Mouse (Mus musculus) neutrophil, adult 65 days (primary cell): ENCODE data around the gene Krt73. TPM values are rescaled to one million over a fixed set of nuclear protein-coding genes. Genes with fewer than 3 reads are reported as not detected.

Experiments used
- total RNA-seq: library from RNA; stranded (reverse); gene quantifications from 2 replicates; pipeline ENCODE4 v1.2.4, GENCODE M21; 2023

Krt73 gene
- not detected in 2 replicates for total RNA-seq

GRCm38 (mm10) chr15:101802296-101802835 is at the start of gene Krt73:
Gene Krt73 (minus strand): TSS chr15:101802346.

DNA sequence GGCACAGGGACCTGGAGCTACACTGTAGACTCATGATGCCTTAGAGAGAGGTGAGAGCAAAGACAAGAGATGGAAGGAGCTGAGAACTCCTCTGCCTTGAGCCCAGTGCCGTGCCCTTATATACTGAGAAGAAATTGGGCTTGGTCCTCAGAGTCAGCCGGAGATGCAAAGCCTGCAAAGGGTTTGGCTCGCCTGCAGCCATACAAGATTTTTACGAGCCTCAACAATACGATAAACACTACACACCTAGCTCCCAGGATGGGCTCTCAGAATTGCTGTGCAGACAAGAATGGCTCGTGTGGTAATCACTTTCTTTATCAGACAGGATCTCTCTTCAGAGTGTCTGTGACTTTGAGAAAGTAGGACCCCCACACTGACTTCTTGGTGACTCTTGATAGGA is 48.5 kb upstream of the Krt73 start, which contains the start of gene Krt1:
TSS of gene Krt1 (minus strand) at position 101 of the 400 bp plus-strand sequence.

DNA sequence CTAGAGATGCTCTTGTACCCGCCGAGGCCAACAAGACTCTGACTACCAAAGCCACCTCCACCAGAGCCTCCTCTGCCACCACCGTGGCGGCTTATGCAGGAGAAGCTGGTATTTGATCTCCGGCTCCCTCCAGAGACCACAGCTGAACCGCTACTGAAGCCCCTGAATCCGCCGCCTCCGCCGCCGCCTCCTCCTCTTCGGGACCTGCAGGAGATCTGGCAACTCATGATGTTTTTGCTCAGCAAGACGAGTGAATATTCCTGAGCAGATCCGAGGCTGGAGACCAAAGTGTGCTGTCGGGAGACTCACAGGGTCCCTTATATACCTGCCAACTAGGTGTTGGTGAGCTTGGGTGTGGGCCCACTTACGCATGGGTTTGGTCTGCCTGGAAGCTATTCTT is 15.7 kb upstream of the Krt73 start, which contains the start of gene Krt2:
TSS of gene Krt2 (minus strand) at position 295 of the 400 bp plus-strand sequence.

DNA sequence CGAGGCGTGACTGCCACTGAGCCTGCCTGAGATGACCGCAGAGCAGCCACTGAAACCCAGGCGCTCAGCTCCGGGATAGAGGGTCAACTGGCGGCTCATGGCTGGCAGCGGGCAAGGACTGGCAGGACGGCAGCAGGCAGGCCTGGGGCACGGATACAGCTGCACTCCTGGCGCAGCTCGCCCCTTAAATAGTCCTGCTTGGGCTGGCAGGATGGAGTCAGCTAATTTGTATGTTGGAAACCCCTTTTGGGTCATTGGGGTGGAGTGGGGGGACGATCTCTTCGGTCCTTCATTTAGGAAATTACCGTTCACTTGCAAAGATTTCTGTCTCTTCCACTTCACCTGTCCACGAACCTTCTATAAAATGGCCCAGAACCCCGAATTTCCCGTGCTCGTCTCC is 15.8 kb downstream of the Krt73 start, which contains the start of gene Krt72:
TSS of gene Krt72 (minus strand) at position 101 of the 400 bp plus-strand sequence.

Other genes starting within 250 kb of the Krt73 start
- 0.25 and 0.28 TPM in 2 replicates for gene Krt90, start 239.4 kb downstream of the Krt73 start, total RNA-seq
- 0.98 and 1.1 TPM in 2 replicates for gene Krt75, start 228.4 kb downstream of the Krt73 start, total RNA-seq
- not detected in 2 replicates for gene Gm5414, start 174.2 kb downstream of the Krt73 start, total RNA-seq
- not detected in 2 replicates for gene Gm5478, start 155.0 kb downstream of the Krt73 start, total RNA-seq
- gene Krt6b, start 122.1 kb downstream of the Krt73 start, total RNA-seq = not detected in 2 replicates
- gene Krt6a, start 108.0 kb downstream of the Krt73 start, total RNA-seq = not detected in 2 replicates
- not detected in 2 replicates for gene Krt5, start 89.4 kb downstream of the Krt73 start, total RNA-seq
- not detected in 2 replicates for gene Krt71, start 59.2 kb downstream of the Krt73 start, total RNA-seq
- gene Krt72, start 15.9 kb downstream of the Krt73 start, total RNA-seq = not detected in 2 replicates
- not detected in 2 replicates for gene Krt2, start 15.8 kb upstream of the Krt73 start, total RNA-seq
- not detected in 2 replicates for gene Krt1, start 48.4 kb upstream of the Krt73 start, total RNA-seq
- gene Krt77, start 67.4 kb upstream of the Krt73 start, total RNA-seq = not detected in 2 replicates
- not detected in 2 replicates for gene Krt76, start 90.6 kb upstream of the Krt73 start, total RNA-seq
- gene Krt4, start 122.4 kb upstream of the Krt73 start, total RNA-seq = not detected in 2 replicates
- not detected in 2 replicates for gene Krt79, start 138.0 kb upstream of the Krt73 start, total RNA-seq
- gene Krt78, start 151.9 kb upstream of the Krt73 start, total RNA-seq = not detected in 2 replicates
- not detected in 2 replicates for gene Krt8, start 202.1 kb upstream of the Krt73 start, total RNA-seq
- gene Krt18, start 225.8 kb upstream of the Krt73 start, total RNA-seq = 0.27 and 0.54 TPM in 2 replicates